ENCODE assay signal across 15 mouse cellular contexts in genomic region chr15:77698656-77699055, GRCm38 (mm10). TPM values are rescaled to one million over a fixed set of nuclear protein-coding genes. Genes with fewer than 3 reads are reported as not detected.
"Had no signal": no experiment of that assay in that cellular context is flagged by ENCODE, and none has a peak within 500 bp of the region (broad histone marks: within the 10 kb centered on the region; RNA-seq: fewer than 3 reads in every experiment).

Gene Apol7e, plus strand, starts transcription at chr15:77698857.

RNA-seq across cellular contexts. Expression of gene Apol7e, which starts in this region (rescaled TPM):
- total RNA-seq: layer of hippocampus, adult 8-10 months; layer of hippocampus, postnatal 10 days; layer of hippocampus, postnatal 36 days; left cerebral cortex, postnatal 10 days; left cerebral cortex, postnatal 36 days had no signal
- polyA plus RNA-seq: kidney, embryonic 15.5 days; limb, embryonic 11.5 days; liver, embryonic 13.5 days; liver, embryonic 16.5 days; lung, embryonic 16.5 days; midbrain, embryonic 12.5 days; midbrain, embryonic 15.5 days; myocyte; neural tube, embryonic 12.5 days; neural tube, embryonic 15.5 days had no signal
